Mouse (Mus musculus): ENCODE data around the gene Polr2l.
"Not testable (repeated sequence)": the region's sequence is repeated elsewhere in the genome, so short reads cannot be mapped to it uniquely, and the experiment has no call there.

Polr2l gene

DNA sequence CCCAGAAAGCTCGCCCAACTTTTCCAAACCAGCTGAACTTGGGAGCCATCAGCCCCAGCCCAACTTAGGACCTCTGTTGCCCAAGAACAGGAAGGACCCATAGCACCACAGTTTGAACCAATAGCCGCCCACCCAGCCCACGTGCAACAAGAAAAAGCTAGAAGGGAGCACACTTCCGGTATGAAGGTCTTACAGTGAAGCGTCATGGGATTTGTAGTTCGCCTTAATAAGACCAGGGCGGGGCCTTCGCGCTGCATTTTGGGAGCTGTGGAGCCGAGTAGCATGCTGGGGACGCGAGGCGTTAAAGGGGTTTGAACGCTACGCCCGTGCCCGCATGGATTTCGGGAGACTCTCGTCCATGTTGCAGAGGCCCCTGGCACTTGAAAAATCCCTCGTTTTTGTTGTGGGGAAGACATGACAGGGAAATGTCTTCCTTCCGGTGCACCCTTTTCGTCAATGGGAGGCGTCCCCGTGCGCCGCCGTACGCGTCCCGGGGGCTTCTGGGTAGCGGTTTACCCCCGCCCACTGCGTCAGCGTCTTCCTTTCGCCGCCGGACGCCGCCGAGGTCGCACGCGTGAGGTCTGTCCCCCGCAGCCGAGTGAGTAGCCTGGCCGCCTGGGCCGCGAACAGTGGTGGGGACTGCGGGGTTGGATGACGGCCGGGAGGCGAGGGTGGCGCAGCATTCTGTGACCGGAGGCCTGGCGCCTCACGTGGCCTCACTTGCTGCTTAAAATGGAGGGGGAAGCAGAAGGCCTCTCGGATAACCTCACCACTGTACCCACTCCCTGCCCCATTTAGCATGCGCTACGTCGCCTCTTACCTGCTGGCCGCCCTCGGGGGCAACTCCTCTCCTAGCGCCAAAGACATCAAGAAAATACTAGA is 27.6 kb downstream of the Polr2l start, which contains the start of gene Rplp2:
Rplp2 (plus strand) TSS at position 261 of the 882 bp plus-strand sequence.
- peak; percentile 94 for DNase-seq (ENCODE audit: low spot score)

DNA sequence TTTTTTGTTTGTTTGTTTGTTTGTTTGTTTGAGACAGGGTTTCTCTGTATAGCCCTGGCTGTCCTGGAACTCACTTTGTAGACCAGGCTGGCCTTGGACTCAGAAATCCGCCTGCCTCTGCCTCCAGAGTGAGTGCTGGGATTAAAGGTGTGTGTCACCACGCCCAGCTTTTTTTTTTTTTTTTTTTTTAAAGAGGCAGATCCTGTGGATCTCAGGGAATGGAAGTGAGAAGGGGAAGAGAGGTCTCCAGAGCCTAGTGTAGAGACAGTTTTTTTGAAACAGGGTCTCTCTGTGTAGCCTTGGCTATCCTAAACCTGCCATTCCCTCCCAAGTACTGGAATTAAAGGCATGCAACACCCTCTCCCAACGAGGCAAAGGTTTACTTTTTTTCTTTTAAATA is 28.6 kb downstream of the Polr2l start:
- DNase-seq (ENCODE audit: low spot score), result not testable (repeated sequence)

DNA sequence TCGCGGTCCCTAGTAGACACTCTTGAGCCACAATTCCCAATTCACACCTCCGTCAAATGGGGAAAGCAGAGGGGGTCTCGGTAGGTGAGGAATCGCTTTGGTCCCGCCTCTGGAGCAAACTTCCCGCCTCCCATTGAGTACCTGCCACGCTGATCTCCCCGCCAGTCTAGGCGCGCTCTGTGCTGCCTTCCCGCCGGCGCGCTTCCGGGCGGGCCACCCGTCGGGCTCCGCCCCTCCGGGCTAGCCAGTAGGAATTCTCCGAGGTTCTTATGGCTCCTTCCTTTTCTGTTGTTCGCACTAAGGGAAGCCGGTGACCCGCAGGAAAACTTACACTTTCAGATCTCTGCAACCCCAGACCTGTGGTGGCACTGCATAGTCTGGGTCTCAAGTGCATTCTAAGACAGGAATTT is 31.1 kb downstream of the Polr2l start, which contains the start of gene Pidd1:
Pidd1 (minus strand) TSS at position 198 of the 410 bp plus-strand sequence.
- DNase-seq (ENCODE audit: low spot score), result no peak

DNA sequence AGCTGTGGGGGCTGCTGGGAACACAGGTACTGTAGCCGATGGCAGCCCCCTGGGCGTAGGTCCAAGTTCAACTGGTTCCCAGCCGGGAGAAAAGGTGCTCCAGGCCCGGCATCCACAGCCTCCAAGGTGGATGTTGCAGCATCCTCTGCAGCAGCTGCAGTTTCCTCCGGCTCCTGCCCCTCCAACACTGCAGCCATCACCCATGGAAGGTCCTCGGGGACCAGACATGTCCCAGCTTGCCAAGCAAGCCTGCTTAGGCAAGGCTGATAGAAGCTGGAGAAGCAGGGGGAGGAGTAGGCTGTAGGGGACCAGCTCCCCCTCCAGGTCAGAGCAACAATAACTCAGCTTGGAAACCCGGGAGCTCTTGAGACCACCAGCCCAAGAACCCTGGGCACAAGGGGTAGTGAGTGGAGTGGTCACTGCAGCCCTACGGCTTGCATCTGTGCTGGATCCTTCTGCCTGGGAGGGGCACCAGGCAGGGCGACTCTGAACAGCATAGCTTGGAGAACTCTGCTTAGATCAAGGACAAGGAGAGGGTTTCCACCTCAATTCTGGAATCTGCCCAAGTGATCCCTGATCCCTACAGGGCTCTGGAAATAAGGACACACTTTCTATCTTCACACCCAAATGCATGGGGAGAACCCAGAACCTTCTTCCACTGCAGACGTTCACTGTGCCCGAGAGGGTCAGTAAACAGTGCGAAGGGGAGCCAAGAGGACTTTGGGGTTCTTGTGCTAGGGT is 31.7 kb downstream of the Polr2l start:
- DNase-seq (ENCODE audit: low spot score), result no peak

DNA sequence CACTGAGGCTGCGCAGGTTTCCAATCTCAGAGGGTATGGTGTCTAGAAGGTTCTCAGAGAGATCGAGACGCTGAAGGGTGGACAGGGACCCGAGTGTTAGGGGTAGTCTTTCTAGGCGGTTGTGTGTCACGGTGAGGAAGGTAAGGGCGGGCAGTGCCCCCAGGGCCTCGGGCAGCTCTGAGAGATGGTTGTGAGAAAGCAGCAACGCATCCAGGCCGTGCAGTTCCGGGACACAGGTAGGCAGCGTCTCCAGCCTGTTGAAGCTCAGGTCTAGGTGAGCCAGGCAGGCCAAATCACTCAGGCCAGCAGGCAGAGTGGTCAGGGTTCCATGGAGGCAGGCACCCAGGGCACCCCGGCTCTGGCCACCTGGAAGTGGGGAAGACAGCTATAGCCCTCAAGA is 32.7 kb downstream of the Polr2l start:
- DNase-seq (ENCODE audit: low spot score), result no peak

DNA sequence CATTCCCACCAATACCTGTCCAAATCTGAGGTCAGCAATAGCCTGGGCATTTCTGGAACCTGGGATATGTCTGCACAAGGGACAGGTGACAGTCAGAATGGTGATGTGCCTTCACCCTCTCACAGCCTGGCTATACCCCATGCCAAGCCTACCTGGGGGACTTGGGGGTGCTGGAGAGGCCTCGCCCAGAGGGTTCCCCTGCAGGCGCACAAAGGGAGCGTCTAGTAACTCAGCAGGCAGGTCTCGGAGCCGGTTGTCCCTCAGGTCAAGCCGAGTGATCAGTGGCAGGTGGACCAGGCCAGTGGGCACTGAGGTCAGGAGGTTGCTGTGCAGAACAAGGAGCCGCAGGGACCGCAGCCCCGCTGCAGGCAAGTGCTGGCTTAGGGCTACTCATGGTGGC is 33.5 kb downstream of the Polr2l start:
- DNase-seq (ENCODE audit: low spot score), result no peak

DNA sequence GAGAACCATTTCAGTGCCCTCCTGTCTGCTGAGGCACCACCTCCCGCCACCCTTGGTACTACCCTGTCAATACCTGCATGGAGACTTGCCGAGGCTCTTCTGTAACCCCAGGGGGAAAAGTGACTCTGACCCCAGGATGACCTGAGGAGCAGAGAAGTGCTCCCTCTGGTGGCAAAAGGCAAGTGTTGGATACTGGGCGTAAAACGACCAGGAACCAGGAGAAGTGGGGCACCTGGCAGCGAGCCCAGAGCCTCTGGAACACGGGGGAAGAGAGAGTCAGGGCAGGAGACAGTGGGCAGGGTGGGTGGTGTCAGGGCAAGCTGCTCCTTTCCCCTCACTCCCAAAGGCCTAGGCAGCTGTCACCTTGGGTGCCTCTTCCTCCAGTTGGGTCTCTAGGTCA is 34.3 kb downstream of the Polr2l start:
- no peak for DNase-seq (ENCODE audit: low spot score)

DNA sequence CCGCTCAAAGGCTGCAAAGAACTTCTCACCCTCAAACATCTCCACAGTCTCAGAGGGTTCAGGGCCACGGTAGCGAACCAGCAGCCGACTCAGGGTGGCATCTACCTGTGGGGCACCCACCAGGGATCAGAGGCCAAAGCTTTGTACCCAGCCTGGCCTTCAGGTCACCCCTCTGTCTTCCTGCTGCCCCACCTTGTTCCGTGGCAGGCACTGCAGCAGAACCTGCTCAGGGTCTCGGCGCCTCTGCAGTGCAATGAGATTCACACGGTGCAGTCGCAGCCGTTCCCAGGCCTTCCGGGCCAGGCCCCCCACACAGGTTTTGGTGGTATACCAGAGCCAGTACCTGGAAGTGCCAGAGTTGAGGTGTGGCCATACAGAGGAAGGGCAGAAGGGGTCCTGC is 35.1 kb downstream of the Polr2l start:
- no peak for DNase-seq (ENCODE audit: low spot score)

DNA sequence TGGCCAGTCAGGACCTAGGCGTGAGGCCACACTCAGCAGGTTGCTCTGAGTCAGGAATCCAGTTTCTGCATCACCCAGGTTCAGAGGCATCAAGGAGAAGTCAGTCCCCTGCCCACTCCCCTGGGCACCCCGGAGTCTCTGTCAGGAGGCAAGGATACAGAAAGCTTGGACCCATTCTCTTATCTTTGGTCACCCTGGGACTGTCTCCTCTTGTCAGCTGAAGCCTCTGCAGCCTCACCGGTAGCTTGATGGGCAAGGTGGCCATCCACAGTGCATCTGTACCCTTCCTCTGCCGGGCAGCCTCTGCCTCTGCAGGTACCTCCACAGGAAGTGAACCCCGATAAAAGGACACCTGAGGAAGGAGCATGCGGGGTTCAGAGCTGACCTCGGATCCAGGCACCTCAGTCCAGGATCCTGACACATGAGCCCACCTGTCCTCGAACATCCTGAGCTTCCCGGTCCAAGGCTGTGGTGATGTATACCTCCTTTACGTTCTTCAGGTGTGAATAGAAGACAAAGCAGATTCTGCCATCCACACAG is 35.7 kb downstream of the Polr2l start:
- DNase-seq (ENCODE audit: low spot score), result no peak

DNA sequence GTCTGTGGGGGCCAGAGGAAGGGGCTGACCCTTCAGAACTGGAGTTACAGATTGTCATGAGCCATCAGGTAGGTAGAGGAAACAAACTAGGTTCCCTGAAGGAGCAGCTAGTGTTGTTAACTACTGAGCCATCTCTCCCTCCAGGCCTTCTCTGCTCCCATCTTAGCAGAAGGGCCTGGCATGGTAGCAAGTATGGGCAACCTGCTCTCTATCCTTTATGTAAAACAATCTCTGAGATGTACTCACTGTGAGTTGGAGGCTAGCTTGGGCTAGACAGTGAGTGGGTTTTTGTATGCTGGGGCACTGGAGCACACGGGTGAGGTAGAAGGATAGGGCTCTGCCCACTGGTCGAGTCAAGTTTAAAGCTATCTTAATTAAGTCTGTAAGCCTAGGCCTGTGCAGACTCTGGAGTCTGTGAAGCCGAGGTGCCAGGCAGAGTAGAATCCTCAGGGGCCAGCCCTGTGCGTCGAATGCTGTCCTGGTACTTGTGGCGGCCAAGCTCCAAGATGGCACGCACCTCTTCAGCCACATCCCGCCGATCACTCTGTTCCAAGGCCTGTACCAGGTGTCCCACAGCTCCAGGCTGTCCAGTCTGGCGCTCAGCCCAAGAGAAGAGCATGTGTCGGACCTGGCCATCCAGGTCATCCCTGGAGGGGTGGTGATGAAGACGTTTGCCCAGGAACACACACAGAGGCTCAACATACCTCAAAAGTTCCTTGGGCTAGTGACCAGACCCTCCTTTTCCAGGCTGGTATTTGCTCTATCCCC is 36.5 kb downstream of the Polr2l start:
- DNase-seq (ENCODE audit: low spot score), result no peak

DNA sequence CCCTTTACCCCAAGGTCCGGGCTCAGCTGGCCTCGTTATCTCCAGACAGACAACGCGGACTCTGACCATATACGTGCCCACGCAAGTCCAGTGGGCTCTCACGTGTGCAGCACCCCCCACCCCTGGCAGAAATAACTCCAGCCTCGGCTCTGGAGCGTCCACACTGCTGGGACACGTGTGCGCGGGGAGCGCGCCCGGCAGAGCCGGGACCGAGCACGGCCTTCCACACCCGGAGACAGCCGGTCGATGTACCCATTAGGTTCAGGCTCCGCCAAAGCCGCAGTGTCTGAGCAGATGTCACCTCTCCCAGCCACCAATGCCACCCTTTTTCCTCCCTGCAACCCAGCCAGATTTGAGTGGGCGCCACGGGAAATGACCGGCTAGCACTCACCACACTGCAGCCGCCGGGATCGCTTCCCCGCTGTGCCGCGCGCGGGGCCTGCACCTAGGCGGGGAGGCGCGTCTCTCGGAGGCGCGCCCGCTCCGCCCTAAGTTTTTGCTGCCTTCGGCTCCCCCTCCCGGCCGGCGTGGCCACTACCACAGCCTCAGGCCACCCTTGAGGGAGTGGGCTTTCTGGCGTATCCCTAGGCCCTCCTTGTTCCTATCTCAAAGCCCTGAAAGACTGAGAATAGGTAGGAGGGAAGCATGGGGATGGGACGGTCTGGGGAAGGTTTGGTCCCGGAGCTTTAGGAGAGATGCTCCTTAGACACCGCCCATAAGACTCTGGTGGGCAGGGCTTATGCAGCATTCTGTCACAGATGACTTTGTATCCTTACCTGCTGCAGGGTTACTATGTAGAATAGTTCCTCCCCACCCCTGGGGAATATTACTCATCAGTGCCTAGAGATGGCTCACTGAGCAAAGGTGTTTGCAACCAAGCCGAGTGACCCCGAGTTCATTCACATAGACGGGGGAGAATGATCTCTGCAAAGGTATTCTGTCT is 37.5 kb downstream of the Polr2l start, which contains the start of gene Slc25a22:
Slc25a22 (minus strand) TSS at position 715 of the 943 bp plus-strand sequence.
- DNase-seq (ENCODE audit: low spot score), result peak; percentile 86

DNA sequence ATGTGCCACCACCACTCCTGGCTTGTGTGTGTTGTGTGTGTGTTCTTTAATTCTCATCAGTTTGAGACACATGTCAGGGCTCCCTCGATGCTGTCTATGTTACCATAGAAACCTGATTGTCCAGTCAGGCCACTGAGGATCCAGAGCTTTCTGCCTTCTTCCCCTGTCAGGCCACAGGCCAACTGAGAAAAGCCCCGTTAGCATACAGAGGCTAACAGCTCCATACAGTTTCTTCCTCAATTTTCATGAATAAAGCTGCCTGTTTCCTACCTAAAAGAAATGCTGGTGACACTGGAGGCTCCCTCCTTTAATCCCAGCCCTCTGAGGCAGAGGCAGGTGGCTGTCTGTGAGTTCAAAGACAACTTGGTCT is 38.4 kb downstream of the Polr2l start:
- DNase-seq (ENCODE audit: low spot score), result no peak

DNA sequence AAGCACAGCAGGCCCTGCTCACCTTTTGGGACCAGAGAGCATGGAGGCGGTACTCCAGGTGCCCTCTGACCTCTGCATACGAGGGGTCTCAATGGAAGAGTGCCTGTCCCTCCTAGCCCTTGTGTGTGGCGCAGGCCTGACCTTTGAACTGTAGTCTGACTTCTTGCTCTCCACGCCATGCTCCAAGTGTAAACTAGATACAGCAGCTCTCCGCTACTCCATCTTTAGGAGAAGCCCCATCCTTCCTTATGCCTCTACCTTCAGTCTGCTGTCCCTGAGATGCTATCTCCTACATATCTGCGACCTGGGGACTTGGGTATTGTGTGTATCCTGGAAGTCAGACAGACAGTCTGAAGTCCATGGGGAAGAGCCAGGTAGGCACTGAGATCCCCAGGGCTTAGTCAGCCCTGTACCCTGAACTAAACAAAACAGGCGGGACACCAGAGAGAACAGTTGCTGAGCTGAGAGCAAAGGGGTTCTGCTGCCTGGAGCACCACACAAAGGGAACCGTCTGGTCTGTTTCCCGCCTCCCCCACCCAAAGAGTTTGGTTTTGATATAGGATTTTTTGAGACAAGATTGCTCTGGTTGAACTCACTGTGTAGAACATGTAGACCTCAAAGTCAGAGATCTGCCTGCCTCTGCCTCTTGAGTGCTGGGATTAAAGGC is 38.9 kb downstream of the Polr2l start:
- no peak for DNase-seq (ENCODE audit: low spot score)

DNA sequence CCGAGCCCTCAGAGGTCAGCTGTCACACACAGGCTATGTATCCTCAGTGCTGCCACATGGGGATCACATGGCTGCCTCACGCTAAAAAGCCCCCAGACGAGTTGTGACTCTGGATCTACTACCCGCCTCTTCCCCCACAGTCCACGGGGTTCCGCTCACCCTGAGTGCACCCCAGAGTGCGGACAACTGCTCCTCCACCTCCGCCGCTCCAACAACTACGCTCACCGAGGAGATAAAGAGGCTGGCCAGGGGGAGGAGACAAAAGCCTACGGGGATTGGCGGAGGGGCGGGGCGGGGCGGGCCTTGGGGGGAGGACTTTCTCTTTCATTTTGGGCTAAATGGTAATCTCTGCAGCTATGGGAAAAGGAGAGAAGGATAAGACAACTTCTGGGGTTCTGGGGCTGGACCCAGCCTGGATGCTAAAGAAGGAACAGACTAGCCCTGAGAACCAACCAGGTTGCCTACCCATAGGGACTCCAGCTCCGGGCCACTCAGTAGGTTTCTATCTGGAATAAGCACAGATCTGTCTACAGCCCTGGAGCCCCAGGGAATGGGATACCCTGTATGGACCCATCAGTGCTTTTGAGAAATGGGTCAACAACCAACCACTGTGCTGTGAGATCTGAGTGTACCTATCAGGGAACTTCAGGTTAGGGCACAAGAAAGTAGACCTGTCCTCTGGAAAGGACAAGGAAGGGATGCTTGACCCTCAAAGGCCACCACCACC is 39.6 kb downstream of the Polr2l start:
- no peak for DNase-seq (ENCODE audit: low spot score)

DNA sequence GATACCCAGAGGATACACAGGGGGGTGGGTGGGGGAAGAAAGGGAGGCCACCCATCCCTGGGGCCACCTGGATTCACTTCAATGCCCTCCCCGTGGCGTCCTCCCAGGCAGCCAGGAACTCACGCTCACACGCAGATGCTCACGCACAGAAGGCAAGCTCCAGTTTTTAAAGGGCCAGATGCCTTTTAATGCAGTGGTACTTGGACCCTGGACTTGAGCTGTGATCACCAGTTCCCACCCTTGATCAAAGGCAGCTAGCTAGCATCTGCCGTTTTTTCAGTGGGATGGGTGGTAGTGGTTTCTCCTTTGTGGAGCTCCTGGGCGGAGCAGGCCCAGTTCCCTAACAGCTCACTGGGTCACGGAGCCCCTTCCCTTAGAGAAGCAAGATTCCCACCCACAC is 40.5 kb downstream of the Polr2l start:
- peak; percentile 66 for DNase-seq (ENCODE audit: low spot score)

DNA sequence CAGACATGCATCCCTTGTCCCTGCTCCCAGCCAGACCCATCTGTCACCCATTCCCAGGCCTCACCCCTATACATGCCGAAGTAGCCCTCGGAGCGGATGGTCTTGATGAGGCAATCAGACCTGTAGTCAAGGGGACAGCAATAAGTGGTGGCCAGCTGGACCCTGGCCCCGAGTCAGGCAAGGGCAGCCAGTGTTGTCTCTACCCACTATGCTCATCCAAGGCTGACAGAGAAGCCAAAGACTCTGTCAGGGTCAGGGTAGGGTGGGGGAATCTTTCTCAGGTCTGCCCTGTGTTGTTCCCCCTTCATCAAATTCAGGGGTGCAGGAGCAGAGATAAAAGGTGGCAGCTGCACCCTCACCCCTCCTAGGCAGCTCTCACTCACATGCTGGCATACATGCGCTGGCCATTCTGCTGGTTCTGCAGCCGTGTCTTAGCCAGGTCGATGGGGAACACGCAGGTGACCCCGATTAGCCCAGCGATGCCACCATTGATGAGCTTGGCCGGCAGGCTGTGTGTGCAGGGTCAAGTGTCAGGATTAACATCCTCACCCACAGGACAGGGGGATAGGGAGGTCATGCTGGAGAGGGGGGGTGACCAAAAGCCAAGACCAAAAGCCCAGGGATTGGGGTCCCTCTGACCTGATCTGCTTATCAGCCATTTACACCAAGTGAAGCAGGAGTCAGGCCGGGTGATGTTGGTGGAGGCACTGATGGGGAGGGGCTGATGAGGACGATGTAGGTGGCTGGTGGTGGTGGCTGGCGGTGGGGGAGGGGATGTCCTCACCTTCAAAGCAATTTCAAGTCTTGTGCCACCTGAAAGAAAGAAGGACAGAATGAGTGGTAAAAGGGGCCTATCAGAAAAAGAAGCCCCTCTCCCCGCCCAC is 41.2 kb downstream of the Polr2l start:
- DNase-seq (ENCODE audit: low spot score), result no peak

DNA sequence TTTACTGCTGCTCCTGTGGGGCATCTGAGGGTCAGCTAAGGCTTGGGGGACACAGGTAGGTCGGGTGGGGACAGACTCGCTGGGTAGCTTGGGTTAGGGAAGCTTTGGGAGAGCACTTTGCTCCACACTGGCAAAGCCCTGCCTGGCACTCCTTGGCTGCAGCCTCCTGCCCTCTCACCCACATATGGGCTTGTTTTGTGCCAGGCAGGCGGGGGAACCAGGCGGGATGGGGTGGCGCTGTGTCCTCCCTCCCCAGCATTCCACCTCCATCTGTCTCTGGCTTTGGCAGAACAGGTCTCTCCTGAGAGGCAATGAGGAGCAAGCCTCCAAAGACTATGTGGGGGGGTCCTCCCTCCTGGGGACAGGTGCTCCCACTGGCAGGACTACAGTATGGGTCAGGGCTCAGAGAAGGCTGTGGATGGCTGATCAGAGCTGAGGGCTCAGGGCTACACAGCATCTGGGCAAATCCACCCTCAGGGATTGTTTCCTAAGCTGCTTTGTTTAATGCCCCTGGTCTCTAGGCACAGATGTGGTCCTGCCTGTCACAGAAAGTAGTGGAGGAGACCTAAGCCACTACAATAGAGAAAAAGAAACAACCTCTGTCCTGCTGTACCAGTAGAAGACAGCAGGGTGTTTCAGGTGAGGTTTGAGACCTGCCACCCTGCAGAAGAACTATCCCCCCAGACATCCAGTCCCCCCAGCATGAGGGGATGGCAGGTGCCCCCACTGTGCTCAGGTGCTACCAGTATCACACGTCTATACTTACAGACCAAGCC is 42.0 kb downstream of the Polr2l start:
- no peak for DNase-seq (ENCODE audit: low spot score)

DNA sequence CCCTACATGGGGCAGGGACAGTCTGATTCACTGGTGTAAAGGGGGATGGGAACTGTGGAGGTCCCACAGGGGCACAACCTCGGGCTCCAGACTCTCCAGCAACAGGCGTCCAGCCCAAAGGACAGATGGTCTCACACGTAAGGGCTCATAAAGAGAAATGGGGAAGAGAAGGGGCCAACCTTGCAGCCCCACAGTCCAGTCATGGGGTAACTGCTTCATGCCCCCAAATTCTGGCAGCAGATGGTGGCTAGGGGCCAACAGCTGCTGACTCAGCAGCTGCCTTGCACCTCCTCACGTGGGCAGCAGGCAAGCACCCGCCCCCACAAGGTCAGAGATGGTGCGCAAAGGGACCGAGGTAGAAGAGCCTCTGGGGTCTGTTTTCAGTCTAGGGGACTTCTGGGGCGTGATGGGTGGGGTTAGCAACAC is 42.7 kb downstream of the Polr2l start:
- no peak for DNase-seq (ENCODE audit: low spot score)
